ENCODE assay signal across 21 mouse cellular contexts in genomic region chr12:79525872-79526271, GRCm38 (mm10).
DNase-seq lines count a peak whose midpoint lies in the region; ATAC-seq and TF ChIP-seq lines count a peak whose summit lies in the region.
"Had no signal": no experiment of that assay in that cellular context is flagged by ENCODE, and none has a peak within 500 bp of the region (broad histone marks: within the 10 kb centered on the region; RNA-seq: fewer than 3 reads in every experiment).

No protein-coding gene starts in this region.

- H3K36me3 ChIP-seq in kidney, adult 2 months (ENCODE audit: control insufficient read depth, insufficient read depth, low read length) = no peaks in the 10 kb centered on the region
- H3K36me3 ChIP-seq in lung, embryonic 14.5 days (ENCODE audit: insufficient read depth) = no peaks in the 10 kb centered on the region
- H3K36me3 ChIP-seq in intestine, embryonic 16.5 days (ENCODE audit: control insufficient read depth, insufficient read depth, low read length) = no peaks in the 10 kb centered on the region; the same call in 1 of the 2 replicates
- H3K36me3 ChIP-seq in stomach, embryonic 15.5 days = no peaks in the 10 kb centered on the region
- H3K36me3 ChIP-seq: embryonic facial prominence, embryonic 15.5 days; heart, embryonic 10.5 days; hindbrain, embryonic 10.5 days; liver, embryonic 12.5 days; midbrain, embryonic 12.5 days had no signal

- H3K9ac ChIP-seq in lung, embryonic 14.5 days = no peak overlapping the region
- H3K9ac ChIP-seq in intestine, embryonic 16.5 days (ENCODE audit: low read depth, low read length) = no peak overlapping the region
- no peak overlapping the region for H3K9ac ChIP-seq in stomach, embryonic 15.5 days
- H3K9ac ChIP-seq: embryonic facial prominence, embryonic 15.5 days; liver, embryonic 12.5 days; midbrain, embryonic 12.5 days had no signal

- H3K4me1 ChIP-seq in kidney, adult 2 months (ENCODE audit: control insufficient read depth, insufficient read depth, low read length) = peaks cover 8% of the 10 kb centered on the region; the same call in 1 of the 2 replicates
- H3K4me1 ChIP-seq in lung, embryonic 14.5 days (ENCODE audit: insufficient read depth) = peaks cover 14% of the 10 kb centered on the region
- H3K4me1 ChIP-seq in intestine, embryonic 16.5 days (ENCODE audit: control insufficient read depth, insufficient read depth, low read length) = peaks cover 19% of the 10 kb centered on the region
- peaks cover 13% of the 10 kb centered on the region for H3K4me1 ChIP-seq in stomach, embryonic 15.5 days

- no peak overlapping the region for H3K4me3 ChIP-seq in kidney, adult 2 months (ENCODE audit: insufficient read depth, low read depth, low read length)
- no peak overlapping the region for H3K4me3 ChIP-seq in lung, embryonic 14.5 days (ENCODE audit: low read depth, low read length)
- no peak overlapping the region for H3K4me3 ChIP-seq in intestine, embryonic 16.5 days (ENCODE audit: low read length)
- no peak overlapping the region for H3K4me3 ChIP-seq in stomach, embryonic 15.5 days (replicated peaks)
- H3K4me3 ChIP-seq: embryonic facial prominence, embryonic 15.5 days; heart, embryonic 10.5 days; hindbrain, embryonic 10.5 days; liver, embryonic 12.5 days; midbrain, embryonic 12.5 days had no signal

- no peak for TF ChIP-seq POLR2A in kidney, adult 2 months (IDR thresholded peaks at IDR 0.05; ENCODE audit: low read depth, low read length)

- peak; percentile 57 for DNase-seq in kidney, adult 2 months
- DNase-seq in kidney, adult 8-10 months = no peak
- peak; percentile 79 for DNase-seq in lung, embryonic 14.5 days
- no peak for DNase-seq in lung, postnatal 36 days
- DNase-seq in adrenal gland, postnatal 36 days = no peak
- no peak for DNase-seq in heart, postnatal 4 days
- DNase-seq: cerebellum, adult 11-12 months; kidney, postnatal 10 days; layer of hippocampus, postnatal 36 days; lung, adult 2 months; thymus, adult 2 months; thymus, postnatal 4 days had no signal

- no peak for TF ChIP-seq CTCF in kidney, adult 2 months (conservative IDR thresholded peaks at IDR 0.05; ENCODE audit: insufficient read depth, insufficient read length, low read depth, low read length)
- no peak for TF ChIP-seq CTCF in lung, embryonic 14.5 days (IDR thresholded peaks at IDR 0.05; ENCODE audit: low read depth)

- no peak overlapping the region for H3K27ac ChIP-seq in kidney, adult 2 months (ENCODE audit: insufficient read depth, low read depth, low read length)
- H3K27ac ChIP-seq in lung, embryonic 14.5 days (ENCODE audit: low read depth) = peak overlapping the region; percentile 79
- no peak overlapping the region for H3K27ac ChIP-seq in intestine, embryonic 16.5 days (ENCODE audit: low read length)
- H3K27ac ChIP-seq in stomach, embryonic 15.5 days = peak overlapping the region; percentile 49; the same call in 1 of the 2 replicates
- H3K27ac ChIP-seq: heart, embryonic 10.5 days; hindbrain, embryonic 10.5 days; liver, embryonic 12.5 days; midbrain, embryonic 12.5 days had no signal

- WGBS in kidney, adult 2 months = 25% methylated on average over 8 of the region's 8 CpGs
- WGBS in lung, embryonic 14.5 days = 8% methylated on average over 8 of the region's 8 CpGs
- 28% methylated on average over 8 of the region's 8 CpGs for WGBS in intestine, embryonic 16.5 days
- WGBS in stomach, embryonic 15.5 days = 33% methylated on average over 8 of the region's 8 CpGs

- peak overlapping the region; percentile 31; the same call in 1 of the 2 replicates for H3K4me2 ChIP-seq in lung, embryonic 14.5 days
- H3K4me2 ChIP-seq in intestine, embryonic 16.5 days (ENCODE audit: low read depth, low read length) = no peak overlapping the region
- no peak overlapping the region for H3K4me2 ChIP-seq in stomach, embryonic 15.5 days
- H3K4me2 ChIP-seq: embryonic facial prominence, embryonic 15.5 days; liver, embryonic 12.5 days; midbrain, embryonic 12.5 days had no signal

- ATAC-seq in lung, embryonic 14.5 days (ENCODE audit: insufficient read depth) = peak; percentile 81
- ATAC-seq in intestine, embryonic 16.5 days = peak; percentile 92
- ATAC-seq in stomach, embryonic 15.5 days (ENCODE audit: insufficient read depth, low FRiP score, low read depth) = peak; percentile 76
- ATAC-seq: forebrain, embryonic 14.5 days; hindbrain, embryonic 16.5 days; liver, embryonic 12.5 days had no signal

- H3K27me3 ChIP-seq in kidney, adult 2 months (replicated peaks; ENCODE audit: control insufficient read depth, insufficient read depth, low read length) = no peaks in the 10 kb centered on the region
- no peaks in the 10 kb centered on the region for H3K27me3 ChIP-seq in lung, embryonic 14.5 days (ENCODE audit: insufficient read depth, low read length)
- H3K27me3 ChIP-seq in intestine, embryonic 16.5 days (replicated peaks; ENCODE audit: control insufficient read depth, insufficient read depth, low read length) = no peaks in the 10 kb centered on the region
- H3K27me3 ChIP-seq in stomach, embryonic 15.5 days (replicated peaks) = no peaks in the 10 kb centered on the region
- H3K27me3 ChIP-seq: embryonic facial prominence, embryonic 15.5 days; liver, embryonic 12.5 days had no signal

- no peaks in the 10 kb centered on the region; the same call in 1 of the 2 replicates for H3K9me3 ChIP-seq in lung, embryonic 14.5 days (ENCODE audit: low read depth, low read length)
- H3K9me3 ChIP-seq in intestine, embryonic 16.5 days (ENCODE audit: control insufficient read depth, low read length) = no peaks in the 10 kb centered on the region; the same call in 1 of the 2 replicates
- H3K9me3 ChIP-seq in stomach, embryonic 15.5 days = no peaks in the 10 kb centered on the region
- H3K9me3 ChIP-seq: liver, embryonic 12.5 days; midbrain, embryonic 12.5 days had no signal

Comparison
In these comparisons a context has a peak if more than half of its experiments do, and no peak if none do; other contexts are left out.
1. DNase-seq: peak in kidney, adult 2 months (single experiment) and lung, embryonic 14.5 days (single experiment); none in kidney, adult 8-10 months (0 of 2), lung, postnatal 36 days (single experiment), adrenal gland, postnatal 36 days (0 of 2) and heart, postnatal 4 days (single experiment).
2. H3K27ac ChIP-seq: peak in lung, embryonic 14.5 days (single experiment) and stomach, embryonic 15.5 days (single experiment); none in kidney, adult 2 months (single experiment) and intestine, embryonic 16.5 days (single experiment).
3. Peak in every context shown above with its lines, with median percentiles within 50 percentile points of each other: ATAC-seq.